Mouse (Mus musculus) liver, embryonic 16.5 days (tissue): ENCODE measurements around the gene 1110002E22Rik. TPM values are rescaled to one million over a fixed set of nuclear protein-coding genes. Genes with fewer than 3 reads are reported as not detected.
A peak's percentile ranks its signal among the peaks of the same experiment; 100 is the strongest.

Experiments used
- ATAC-seq: fragments of 200-750 bp; cut with Nextera tagmentation; 2 replicates; pipeline ENCODE4 v1.8.0; 2017; ENCODE audit warnings: low read depth, mild to moderate bottlenecking, moderate number of reproducible peaks, moderate library complexity
- H3K27ac ChIP-seq: fragments of 300-500 bp; sonication (generic); 2 replicates; pipeline ENCODE4 v1.5.1; 2014; ENCODE audit warnings: mild to moderate bottlenecking, low read length
- H3K27me3 ChIP-seq: fragments of 300-500 bp; sonication (generic); 2 replicates; pipeline ENCODE4 v1.6.1; 2014; ENCODE audit warnings: low read depth, low read length, mixed read lengths; ENCODE audit not compliant: control insufficient read depth, insufficient read depth
- H3K36me3 ChIP-seq: fragments of 300-500 bp; sonication (generic); 2 replicates; pipeline ENCODE4 v1.6.1; 2014; ENCODE audit warnings: mild to moderate bottlenecking; ENCODE audit not compliant: control insufficient read depth, insufficient read depth
- H3K4me1 ChIP-seq: fragments of 300-500 bp; sonication (generic); 2 replicates; pipeline ENCODE4 v1.6.1; 2014; ENCODE audit warnings: low read depth, low read length, mixed read lengths; ENCODE audit not compliant: control insufficient read depth
- H3K4me2 ChIP-seq: fragments of 300-500 bp; sonication (generic); 2 replicates; pipeline ENCODE4 v1.6.1; 2014; ENCODE audit warnings: low read depth, low read length, mixed read lengths
- H3K4me3 ChIP-seq: fragments of 300-500 bp; sonication (generic); 2 replicates; pipeline ENCODE4 v1.5.1; 2014; ENCODE audit warnings: low read depth, mild to moderate bottlenecking, low read length
- H3K9ac ChIP-seq: fragments of 300-500 bp; sonication (generic); 2 replicates; pipeline ENCODE4 v1.6.1; 2014; ENCODE audit warnings: low read depth, low read length
- H3K9me3 ChIP-seq: fragments of 300-500 bp; sonication (generic); replicated peaks from 2 replicates; pipeline ENCODE4 v1.6.1; 2016; ENCODE audit warnings: low read length; ENCODE audit not compliant: control insufficient read depth
- WGBS: fragments of 180-500 bp; shearing (Covaris S2); extraction: QIAGEN DNeasy Blood & Tissue Kit; methylation state at CpG from one replicate; pipeline ENCODE4 v1.1.7; 2014; ENCODE audit not compliant: insufficient replicate concordance; 5-methylcytosine and 5-hydroxymethylcytosine counted together
- polyA plus RNA-seq: library from polyadenylated mRNA; unstranded; fragments of >200 nt; fragmentation: Nextera tagmentation; extraction: Ambion mirVana; gene quantifications from 2 replicates; pipeline ENCODE4 v1.2.1, GENCODE M21; 2015

The 1110002E22Rik gene
- polyA plus RNA-seq, result 0.07 and 0.30 TPM in 2 replicates

- H3K4me1 ChIP-seq, result no peaks in the 10 kb centered on the region; the same call in 1 of the 2 replicates
- H3K9ac ChIP-seq, result no peak within 1 kb of the TSS
- no peaks in the 10 kb centered on the region for H3K36me3 ChIP-seq
- no peak within 1 kb of the TSS for H3K4me2 ChIP-seq
- H3K4me3 ChIP-seq, result no peak within 1 kb of the TSS
- H3K9me3 ChIP-seq, result no peaks in the 10 kb centered on the region
- H3K27me3 ChIP-seq, result no peaks in the 10 kb centered on the region
- 71% methylated on average over 33 of the region's 33 CpGs for WGBS
- ATAC-seq, result 0 out of 2 replicates have a peak, but pooled peaks have one; percentile 22
- no peak within 1 kb of the TSS for H3K27ac ChIP-seq
These were observed at the start of gene 1110002E22Rik for GRCm38 (mm10) chr3:138064732-138065645. 1110002E22Rik (plus strand) TSS chr3:138065052.

GRCm38 (mm10) chr3:138016810-138017209, 48.0 kb upstream of the 1110002E22Rik start:
- Histone ChIP-seq H3K9ac (no peak overlapping the region), H3K36me3 (no peaks in the 10 kb centered on the region), H3K4me2 (no peak overlapping the region), H3K9me3 (no peaks in the 10 kb centered on the region; the same call in 1 of the 2 replicates), H3K4me3 (no peak overlapping the region), H3K27ac (no peak overlapping the region), H3K4me1 (no peaks in the 10 kb centered on the region), H3K27me3 (no peaks in the 10 kb centered on the region)
- WGBS, result 81% methylated on average over 12 of the region's 12 CpGs
- ATAC-seq, result no peak

GRCm38 (mm10) chr3:138022003-138022402, 42.8 kb upstream of the 1110002E22Rik start:
- ATAC-seq, result no peak
- 56% methylated on average over 4 of the region's 4 CpGs for WGBS

DNA sequence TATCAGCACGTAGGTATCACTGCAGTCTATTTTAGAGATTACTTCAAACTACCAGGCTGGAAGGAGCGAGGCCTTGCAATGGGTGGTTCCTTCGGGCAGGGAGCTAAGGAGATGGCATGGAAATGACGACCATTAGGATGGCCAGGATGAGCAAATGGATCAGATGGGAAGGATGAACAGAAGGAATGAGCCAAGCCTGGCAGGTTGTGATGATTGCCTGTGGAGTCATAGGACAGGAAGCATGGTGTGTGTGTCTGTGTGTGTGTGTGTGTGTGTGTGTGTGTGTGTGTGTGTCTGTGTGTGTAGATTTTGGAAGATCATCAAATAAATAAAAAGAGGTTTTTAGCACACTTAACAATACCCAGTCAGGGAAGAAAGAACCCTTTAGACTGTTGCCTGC, 42.2 kb upstream of the 1110002E22Rik start:
- no peak overlapping the region for H3K4me3 ChIP-seq
- no peak overlapping the region for H3K9ac ChIP-seq
- ATAC-seq, result no peak
- H3K9me3 ChIP-seq, result no peaks in the 10 kb centered on the region; the same call in 1 of the 2 replicates
- no peaks in the 10 kb centered on the region for H3K4me1 ChIP-seq
- no peak overlapping the region for H3K27ac ChIP-seq
- no peaks in the 10 kb centered on the region for H3K27me3 ChIP-seq
- WGBS, result 56% methylated on average over 4 of the region's 4 CpGs
- no peak overlapping the region for H3K4me2 ChIP-seq
- H3K36me3 ChIP-seq, result no peaks in the 10 kb centered on the region

More at GRCm38 (mm10) chr3:138022003-138022402, 42.8 kb upstream of the 1110002E22Rik start:
- no peaks in the 10 kb centered on the region for H3K4me1 ChIP-seq
- no peak overlapping the region for H3K4me3 ChIP-seq
- no peak overlapping the region for H3K27ac ChIP-seq
- no peaks in the 10 kb centered on the region; the same call in 1 of the 2 replicates for H3K9me3 ChIP-seq
- H3K9ac ChIP-seq, result no peak overlapping the region
- no peaks in the 10 kb centered on the region for H3K27me3 ChIP-seq
- no peaks in the 10 kb centered on the region for H3K36me3 ChIP-seq
- H3K4me2 ChIP-seq, result no peak overlapping the region

DNA sequence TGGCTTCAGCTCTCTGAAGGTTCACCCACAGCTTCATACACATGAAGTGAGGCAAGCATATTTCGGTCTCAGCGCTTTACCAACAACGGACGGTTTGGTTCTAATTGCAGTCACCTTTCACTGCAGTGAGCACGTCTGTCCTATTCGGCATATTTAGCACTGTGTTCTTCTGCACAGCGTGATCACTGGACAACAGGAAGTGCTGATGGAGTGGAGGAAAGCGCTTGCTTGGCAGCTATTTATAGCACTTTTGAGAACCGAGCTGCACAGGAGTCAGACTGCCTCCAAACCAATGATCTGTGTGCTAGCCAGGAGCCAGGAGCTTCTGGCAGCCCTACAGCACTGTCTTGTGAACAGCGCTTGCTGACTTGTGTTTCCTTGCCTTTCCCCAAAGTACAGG, 38.6 kb upstream of the 1110002E22Rik start:
- Histone ChIP-seq H3K36me3 (no peaks in the 10 kb centered on the region), H3K27ac (no peak overlapping the region), H3K27me3 (no peaks in the 10 kb centered on the region), H3K4me1 (no peaks in the 10 kb centered on the region), H3K4me2 (no peak overlapping the region), H3K9ac (no peak overlapping the region), H3K9me3 (no peaks in the 10 kb centered on the region), H3K4me3 (no peak overlapping the region)
- ATAC-seq, result no peak; the same call in 1 of the 2 replicates
- 40% methylated on average over 10 of the region's 10 CpGs for WGBS

GRCm38 (mm10) chr3:138027575-138028362, 37.1 kb upstream of the 1110002E22Rik start:
- Histone ChIP-seq H3K27ac (no peak overlapping the region), H3K36me3 (no peaks in the 10 kb centered on the region), H3K4me2 (no peak overlapping the region), H3K9ac (no peak overlapping the region), H3K4me3 (no peak overlapping the region), H3K4me1 (no peaks in the 10 kb centered on the region), H3K9me3 (no peaks in the 10 kb centered on the region), H3K27me3 (no peaks in the 10 kb centered on the region)
- 61% methylated on average over 5 of the region's 5 CpGs for WGBS
- ATAC-seq, result no peak

- Histone ChIP-seq H3K9ac (no peak overlapping the region), H3K36me3 (no peaks in the 10 kb centered on the region), H3K27ac (no peak overlapping the region), H3K4me3 (no peak overlapping the region), H3K4me1 (no peaks in the 10 kb centered on the region), H3K4me2 (no peak overlapping the region), H3K9me3 (no peaks in the 10 kb centered on the region), H3K27me3 (no peaks in the 10 kb centered on the region)
- 61% methylated on average over 5 of the region's 5 CpGs for WGBS
- no peak for ATAC-seq
These were observed 35.5 kb upstream of the 1110002E22Rik start for GRCm38 (mm10) chr3:138029351-138029750.

- H3K4me3 ChIP-seq, result no peak overlapping the region
- ATAC-seq, result no peak
- H3K9ac ChIP-seq, result no peak overlapping the region
- no peaks in the 10 kb centered on the region for H3K27me3 ChIP-seq
- no peaks in the 10 kb centered on the region for H3K4me1 ChIP-seq
- 46% methylated on average over 6 of the region's 6 CpGs for WGBS
- H3K36me3 ChIP-seq, result no peaks in the 10 kb centered on the region
- H3K4me2 ChIP-seq, result no peak overlapping the region
- H3K9me3 ChIP-seq, result no peaks in the 10 kb centered on the region
- H3K27ac ChIP-seq, result no peak overlapping the region
These were observed 34.3 kb upstream of the 1110002E22Rik start for GRCm38 (mm10) chr3:138030563-138030962.
